Mouse (Mus musculus) liver, adult 2 months (tissue): ENCODE measurements around the gene Dnmbp.

Experiments used
- CTCF ChIP-seq: fragments of 200-500 bp; IDR thresholded peaks from 2 replicates; pipeline ENCODE4 v1.5.1; 2011; ENCODE audit warnings: low read depth, low read length, control low read depth
- POLR2A ChIP-seq: fragments of 200-500 bp; IDR thresholded peaks from 2 replicates; pipeline ENCODE4 v1.6.1; 2011; ENCODE audit warnings: low read length, control low read depth; ENCODE audit not compliant: insufficient read depth; ENCODE audit errors: extremely low read depth

DNA sequence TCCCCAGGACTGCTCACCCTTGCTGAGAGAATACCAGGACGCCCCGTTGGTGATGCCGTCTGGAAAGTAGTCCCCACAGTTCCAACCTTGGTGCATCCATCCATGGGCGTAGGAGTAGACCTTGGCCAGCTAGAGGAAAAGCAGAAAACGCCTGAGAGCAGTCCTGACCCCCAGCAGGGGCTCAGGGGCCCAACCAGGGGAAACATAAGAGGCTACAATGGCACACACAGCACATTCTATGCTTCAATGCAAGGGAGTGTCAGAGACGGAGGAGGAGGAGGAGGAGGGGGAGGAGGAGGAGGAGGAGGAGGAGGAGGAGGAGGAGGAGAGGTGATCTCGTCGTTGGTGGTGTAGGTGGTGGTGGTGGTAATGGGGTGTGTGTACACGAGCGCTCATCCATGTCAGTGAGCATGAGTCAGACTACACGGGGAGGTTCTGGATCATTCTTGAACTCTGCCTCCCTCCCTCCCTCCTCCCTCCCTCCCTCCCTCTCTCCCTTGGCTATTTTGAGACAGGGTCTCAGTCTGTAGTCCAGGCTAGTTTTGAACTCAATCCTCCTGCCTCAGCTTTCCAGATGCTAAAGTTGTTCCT is 28.5 kb upstream of the Dnmbp start:
- TF ChIP-seq CTCF: no peak
- no peak for TF ChIP-seq POLR2A
